Mouse (Mus musculus) liver, embryonic 16.5 days (tissue): ENCODE measurements at regions not wholly inside any gene's neighbourhood (a gene's known extent, or its start where the extent isn't known, plus 50 kb on each side); places are given as distances from the start of the nearest gene placed in this dataset.

Experiments
- ATAC-seq: fragments of 200-750 bp; cut with Nextera tagmentation; 2 replicates; pipeline ENCODE4 v1.8.0; 2017; ENCODE audit warnings: low read depth, mild to moderate bottlenecking, moderate number of reproducible peaks, moderate library complexity
- H3K27ac ChIP-seq: fragments of 300-500 bp; sonication (generic); 2 replicates; pipeline ENCODE4 v1.5.1; 2014; ENCODE audit warnings: mild to moderate bottlenecking, low read length
- H3K27me3 ChIP-seq: fragments of 300-500 bp; sonication (generic); 2 replicates; pipeline ENCODE4 v1.6.1; 2014; ENCODE audit warnings: low read depth, low read length, mixed read lengths; ENCODE audit not compliant: control insufficient read depth, insufficient read depth
- H3K36me3 ChIP-seq: fragments of 300-500 bp; sonication (generic); 2 replicates; pipeline ENCODE4 v1.6.1; 2014; ENCODE audit warnings: mild to moderate bottlenecking; ENCODE audit not compliant: control insufficient read depth, insufficient read depth
- H3K4me1 ChIP-seq: fragments of 300-500 bp; sonication (generic); 2 replicates; pipeline ENCODE4 v1.6.1; 2014; ENCODE audit warnings: low read depth, low read length, mixed read lengths; ENCODE audit not compliant: control insufficient read depth
- H3K4me2 ChIP-seq: fragments of 300-500 bp; sonication (generic); 2 replicates; pipeline ENCODE4 v1.6.1; 2014; ENCODE audit warnings: low read depth, low read length, mixed read lengths
- H3K4me3 ChIP-seq: fragments of 300-500 bp; sonication (generic); 2 replicates; pipeline ENCODE4 v1.5.1; 2014; ENCODE audit warnings: low read depth, mild to moderate bottlenecking, low read length
- H3K9ac ChIP-seq: fragments of 300-500 bp; sonication (generic); 2 replicates; pipeline ENCODE4 v1.6.1; 2014; ENCODE audit warnings: low read depth, low read length
- H3K9me3 ChIP-seq: fragments of 300-500 bp; sonication (generic); replicated peaks from 2 replicates; pipeline ENCODE4 v1.6.1; 2016; ENCODE audit warnings: low read length; ENCODE audit not compliant: control insufficient read depth
- WGBS: fragments of 180-500 bp; shearing (Covaris S2); extraction: QIAGEN DNeasy Blood & Tissue Kit; methylation state at CpG from one replicate; pipeline ENCODE4 v1.1.7; 2014; ENCODE audit not compliant: insufficient replicate concordance; 5-methylcytosine and 5-hydroxymethylcytosine counted together

- no peaks in the 10 kb centered on the region; the same call in 1 of the 2 replicates for H3K9me3 ChIP-seq
- H3K4me1 ChIP-seq: no peaks in the 10 kb centered on the region
- H3K4me2 ChIP-seq: no peak overlapping the region
- no peak overlapping the region for H3K27ac ChIP-seq
- WGBS: 52% methylated on average over 4 of the region's 4 CpGs
- no peak for ATAC-seq
- no peak overlapping the region for H3K4me3 ChIP-seq
- H3K36me3 ChIP-seq: no peaks in the 10 kb centered on the region
- no peak overlapping the region for H3K9ac ChIP-seq
- no peaks in the 10 kb centered on the region for H3K27me3 ChIP-seq
These were observed 854.1 kb downstream of the Stpg2 start for GRCm38 (mm10) chr3:140059522-140060110.

DNA sequence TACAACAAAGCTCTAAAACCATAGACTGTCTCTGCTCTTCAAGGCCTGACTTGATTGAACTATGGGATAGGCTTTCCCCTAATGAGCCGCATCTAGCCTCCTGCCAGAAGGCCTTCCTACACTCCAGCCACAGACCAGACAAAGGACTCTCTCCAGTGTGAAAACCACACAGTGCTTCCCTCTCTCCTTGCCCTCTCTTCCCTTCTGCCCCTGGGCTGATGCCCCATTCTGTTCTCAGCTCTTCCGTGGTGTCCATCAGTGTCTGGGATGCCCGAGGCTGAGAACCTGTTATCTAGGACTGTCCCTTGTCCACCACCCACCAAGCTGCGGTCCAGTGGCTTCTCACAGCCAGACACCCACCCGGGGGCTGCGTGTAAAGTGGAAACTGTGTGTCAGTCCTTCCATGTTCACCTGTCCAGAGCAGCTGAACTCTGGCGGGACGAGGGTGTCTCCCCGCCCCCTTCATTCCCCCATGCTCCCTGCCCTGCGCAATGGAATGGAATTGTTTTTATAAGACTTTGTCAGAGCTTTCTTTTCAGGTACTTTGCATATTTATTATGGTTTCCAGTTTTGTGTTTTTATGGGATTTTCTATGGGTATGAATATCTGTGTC, 856.4 kb downstream of the Stpg2 start:
- Histone ChIP-seq H3K9ac (no peak overlapping the region), H3K4me1 (no peaks in the 10 kb centered on the region), H3K4me3 (no peak overlapping the region), H3K27ac (no peak overlapping the region), H3K27me3 (no peaks in the 10 kb centered on the region), H3K36me3 (no peaks in the 10 kb centered on the region), H3K9me3 (no peaks in the 10 kb centered on the region; the same call in 1 of the 2 replicates), H3K4me2 (no peak overlapping the region)
- ATAC-seq: no peak
- 74% methylated on average over 10 of the region's 10 CpGs for WGBS

- H3K9me3 ChIP-seq: no peaks in the 10 kb centered on the region; the same call in 1 of the 2 replicates
- H3K36me3 ChIP-seq: no peaks in the 10 kb centered on the region
- no peak for ATAC-seq
- H3K9ac ChIP-seq: no peak overlapping the region
- no peak overlapping the region for H3K4me2 ChIP-seq
- H3K4me3 ChIP-seq: no peak overlapping the region
- WGBS: 59% methylated on average over 5 of the region's 5 CpGs
- H3K27ac ChIP-seq: no peak overlapping the region
- H3K4me1 ChIP-seq: no peaks in the 10 kb centered on the region
- H3K27me3 ChIP-seq: no peaks in the 10 kb centered on the region
These were observed 857.4 kb downstream of the Stpg2 start for GRCm38 (mm10) chr3:140062880-140063279.

DNA sequence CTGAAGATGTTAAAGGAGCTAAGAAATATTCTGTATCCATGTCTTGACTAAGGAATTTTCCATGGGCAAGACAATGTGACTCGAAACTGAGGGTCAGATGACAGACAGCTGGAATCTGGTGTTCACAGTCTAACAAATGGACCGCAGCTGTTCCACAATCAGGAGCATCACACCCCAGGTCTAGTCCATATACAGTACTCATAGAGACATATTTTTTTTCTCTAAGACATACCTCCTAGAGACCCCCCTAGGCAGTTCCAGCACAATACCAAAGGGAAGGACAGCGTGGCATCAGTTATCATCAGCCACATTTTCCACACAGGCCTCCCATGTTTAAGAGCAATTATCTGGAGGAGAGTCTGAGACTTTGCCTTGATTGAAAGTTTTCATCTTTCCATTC, 878.8 kb downstream of the Stpg2 start:
- no peak overlapping the region for H3K4me3 ChIP-seq
- H3K36me3 ChIP-seq: no peaks in the 10 kb centered on the region
- H3K4me1 ChIP-seq: no peaks in the 10 kb centered on the region
- H3K27me3 ChIP-seq: no peaks in the 10 kb centered on the region
- H3K4me2 ChIP-seq: no peak overlapping the region
- H3K27ac ChIP-seq: no peak overlapping the region
- ATAC-seq: no peak
- no peak overlapping the region for H3K9ac ChIP-seq
- WGBS: 71% methylated on average over 3 of the region's 3 CpGs
- H3K9me3 ChIP-seq: no peaks in the 10 kb centered on the region

DNA sequence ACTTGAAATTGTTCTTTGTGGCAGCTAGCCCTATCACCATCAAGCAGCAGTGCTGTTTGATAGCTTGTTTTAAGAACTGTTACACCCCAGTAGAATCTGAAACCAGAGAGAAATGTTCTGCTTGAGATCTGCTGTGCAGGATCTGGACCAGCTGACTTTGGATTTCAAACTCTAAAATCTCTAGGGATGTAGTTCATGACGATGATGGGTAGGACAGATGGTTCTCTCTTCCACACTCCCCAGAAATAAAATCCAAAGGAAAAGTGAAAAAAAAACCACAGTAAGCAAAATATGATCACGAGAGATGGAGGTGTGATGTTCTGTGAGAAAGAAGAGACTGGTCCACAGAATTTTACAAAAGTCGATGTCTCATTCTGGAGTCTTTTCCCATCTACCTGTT, 879.9 kb downstream of the Stpg2 start:
- Histone ChIP-seq H3K9me3 (no peaks in the 10 kb centered on the region), H3K4me2 (no peak overlapping the region), H3K4me1 (no peaks in the 10 kb centered on the region), H3K27ac (no peak overlapping the region), H3K9ac (no peak overlapping the region), H3K4me3 (no peak overlapping the region), H3K36me3 (no peaks in the 10 kb centered on the region), H3K27me3 (no peaks in the 10 kb centered on the region)
- 59% methylated on average over 3 of the region's 3 CpGs for WGBS
- ATAC-seq: no peak

DNA sequence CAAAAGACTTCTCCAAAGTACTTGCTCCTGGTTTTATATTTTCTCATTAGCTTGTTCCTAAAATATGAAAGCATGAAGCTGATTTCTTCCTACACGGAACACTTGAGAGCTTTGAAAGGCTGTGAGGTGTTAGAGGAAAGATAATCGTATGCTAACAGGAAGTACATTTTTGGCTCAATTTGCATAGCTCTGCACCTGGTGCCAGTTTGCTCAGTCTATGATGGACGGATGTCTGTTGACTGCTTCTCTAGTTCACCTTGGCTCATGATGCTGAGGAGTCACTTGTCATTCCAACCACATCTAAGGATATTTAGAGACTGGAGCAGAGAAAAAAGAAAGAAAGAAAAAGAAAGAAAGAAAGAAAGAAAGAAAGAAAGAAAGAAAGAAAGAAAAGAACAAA, 882.5 kb downstream of the Stpg2 start:
- no peak overlapping the region for H3K4me3 ChIP-seq
- no peak overlapping the region for H3K27ac ChIP-seq
- ATAC-seq: no peak
- H3K9ac ChIP-seq: no peak overlapping the region
- no peaks in the 10 kb centered on the region for H3K36me3 ChIP-seq
- no peaks in the 10 kb centered on the region for H3K27me3 ChIP-seq
- no peaks in the 10 kb centered on the region for H3K4me1 ChIP-seq
- H3K4me2 ChIP-seq: no peak overlapping the region
- WGBS: 60% methylated on average over 3 of the region's 3 CpGs
- H3K9me3 ChIP-seq: no peaks in the 10 kb centered on the region

DNA sequence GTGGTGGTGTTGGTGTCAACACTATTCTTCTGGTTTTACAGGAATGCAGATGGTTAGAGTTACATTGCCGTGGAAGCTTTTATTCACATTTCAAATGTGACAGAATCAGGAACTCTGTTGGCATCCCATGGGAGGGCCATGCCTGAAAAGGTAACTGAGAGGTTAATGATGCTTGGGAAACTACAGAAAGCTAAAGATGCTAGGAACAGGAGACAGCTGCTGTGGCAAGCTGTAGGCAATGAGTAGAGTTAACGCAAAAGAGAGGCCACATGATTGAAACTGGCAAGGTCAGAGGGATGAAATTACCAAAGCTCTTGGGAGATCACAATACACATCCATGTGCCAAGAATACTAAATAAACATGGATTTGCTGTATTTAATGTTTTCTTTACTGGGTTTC, 886.4 kb downstream of the Stpg2 start:
- no peak for ATAC-seq
- Histone ChIP-seq H3K27me3 (no peaks in the 10 kb centered on the region), H3K4me1 (no peaks in the 10 kb centered on the region), H3K4me2 (no peak overlapping the region), H3K9ac (no peak overlapping the region), H3K9me3 (no peaks in the 10 kb centered on the region), H3K36me3 (no peaks in the 10 kb centered on the region), H3K4me3 (no peak overlapping the region), H3K27ac (no peak overlapping the region)
- WGBS: 71% methylated on average over 2 of the region's 2 CpGs

DNA sequence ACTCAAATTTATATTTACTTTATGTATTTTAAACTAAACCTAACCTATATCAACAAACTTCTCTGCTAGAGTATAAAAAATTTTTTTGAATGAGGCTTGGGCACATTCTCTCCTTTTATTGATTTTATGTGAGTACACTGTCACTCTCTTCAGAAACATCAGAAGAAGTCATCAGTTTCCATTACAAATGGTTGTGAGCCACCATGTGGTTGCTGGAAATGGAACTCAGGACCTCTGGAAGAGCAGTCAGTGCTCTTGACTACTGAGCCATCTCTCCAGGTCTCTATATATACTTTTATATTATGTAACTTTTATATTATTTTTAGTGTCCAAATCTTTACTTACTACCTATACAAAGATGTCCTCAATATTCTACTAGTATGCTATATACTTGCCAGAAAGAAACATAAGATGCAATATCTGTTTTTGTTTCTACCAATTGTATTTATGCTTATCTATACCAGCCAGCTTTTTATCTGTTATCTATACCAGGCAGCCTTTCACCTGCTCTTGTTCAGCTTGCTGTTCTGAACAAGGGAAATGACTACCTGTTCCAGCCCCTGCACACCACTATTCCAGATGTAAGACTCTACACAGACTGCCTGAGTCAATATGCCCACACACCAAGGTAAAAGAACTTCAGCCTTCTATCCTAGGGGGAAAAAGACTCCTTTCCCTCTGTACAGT, 891.5 kb downstream of the Stpg2 start:
- no peaks in the 10 kb centered on the region for H3K36me3 ChIP-seq
- no peak overlapping the region for H3K4me2 ChIP-seq
- ATAC-seq: no peak
- no peaks in the 10 kb centered on the region for H3K4me1 ChIP-seq
- no peak overlapping the region for H3K4me3 ChIP-seq
- H3K9ac ChIP-seq: no peak overlapping the region
- no peak overlapping the region for H3K27ac ChIP-seq
- H3K9me3 ChIP-seq: no peaks in the 10 kb centered on the region
- no peaks in the 10 kb centered on the region for H3K27me3 ChIP-seq

- H3K27ac ChIP-seq: no peak overlapping the region
- H3K36me3 ChIP-seq: no peaks in the 10 kb centered on the region
- 46% methylated on average over 4 of the region's 4 CpGs for WGBS
- H3K4me2 ChIP-seq: no peak overlapping the region
- H3K9ac ChIP-seq: no peak overlapping the region
- ATAC-seq: no peak
- no peaks in the 10 kb centered on the region for H3K4me1 ChIP-seq
- no peaks in the 10 kb centered on the region for H3K9me3 ChIP-seq
- H3K27me3 ChIP-seq: no peaks in the 10 kb centered on the region
- no peak overlapping the region for H3K4me3 ChIP-seq
These were observed 903.9 kb downstream of the Stpg2 start for GRCm38 (mm10) chr3:140109401-140109800.
